Mouse (Mus musculus) G1E (cell line): ENCODE data around the gene BC048562.

Source experiments
- CTCF ChIP-seq: IDR thresholded peaks from 2 replicates; pipeline ENCODE4 v1.5.1; 2012; ENCODE audit warnings: low read depth, low read length, inconsistent platforms, mixed read lengths
- GATA1 ChIP-seq: IDR thresholded peaks from 2 replicates; pipeline ENCODE4 v1.6.1; 2012; ENCODE audit warnings: borderline replicate concordance, low read length, inconsistent platforms, mixed read lengths

DNA sequence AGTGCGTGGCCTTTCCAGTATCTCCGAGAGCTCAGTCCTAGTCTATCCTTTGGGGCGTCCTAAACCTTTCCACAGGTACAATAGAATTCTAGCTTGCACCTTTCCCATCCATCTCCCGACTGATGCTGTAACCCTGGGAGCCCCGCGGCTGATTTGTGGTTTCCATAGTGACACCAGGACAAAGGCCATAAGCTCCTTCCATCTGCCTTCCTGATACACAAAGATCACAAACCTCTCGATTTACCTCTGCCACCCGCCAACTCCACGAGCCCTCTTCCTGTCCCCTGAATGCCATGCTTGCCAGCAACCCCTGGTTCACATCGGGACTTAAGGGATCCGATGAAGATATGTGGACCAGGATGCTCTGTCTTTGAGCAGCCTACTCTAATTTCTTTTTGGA lies 43.0 kb downstream of the BC048562 start:
- TF ChIP-seq CTCF (no peak), GATA1 (no peak)
